Mouse (Mus musculus): ENCODE results near the gene Ing5.
"Not testable (repeated sequence)": the region's sequence is repeated elsewhere in the genome, so short reads cannot be mapped to it uniquely, and the experiment has no call there.

Ing5 gene

GRCm38 (mm10) chr1:93859619-93860018, 55.9 kb downstream of the Ing5 start:
- no peak for DNase-seq (ENCODE audit: extremely low read depth, low read depth, low spot score)

- DNase-seq (ENCODE audit: extremely low read depth, low read depth, low spot score): not testable (repeated sequence)
These were observed 57.3 kb downstream of the Ing5 start, which contains the start of gene Gal3st2 for GRCm38 (mm10) chr1:93861048-93861447. TSS of gene Gal3st2 (plus strand) at chr1:93861306.

Data from fat pad, adult 2 months (tissue).